Mouse (Mus musculus) kidney, adult 2 months (tissue): Measurements from ENCODE around the gene Col9a2.

ENCODE experiments used
- CTCF ChIP-seq: fragments of 200-500 bp; conservative IDR thresholded peaks from 2 replicates; pipeline ENCODE4 v1.5.1; 2011; ENCODE audit warnings: low read depth, mild to moderate bottlenecking, control low read depth, low read length, moderate library complexity, mixed read lengths; ENCODE audit not compliant: insufficient read depth, insufficient read length
- POLR2A ChIP-seq: fragments of 200-500 bp; IDR thresholded peaks from one replicate; pipeline ENCODE4 v1.6.1; 2011; ENCODE audit warnings: low read depth, low read length, control low read depth

DNA sequence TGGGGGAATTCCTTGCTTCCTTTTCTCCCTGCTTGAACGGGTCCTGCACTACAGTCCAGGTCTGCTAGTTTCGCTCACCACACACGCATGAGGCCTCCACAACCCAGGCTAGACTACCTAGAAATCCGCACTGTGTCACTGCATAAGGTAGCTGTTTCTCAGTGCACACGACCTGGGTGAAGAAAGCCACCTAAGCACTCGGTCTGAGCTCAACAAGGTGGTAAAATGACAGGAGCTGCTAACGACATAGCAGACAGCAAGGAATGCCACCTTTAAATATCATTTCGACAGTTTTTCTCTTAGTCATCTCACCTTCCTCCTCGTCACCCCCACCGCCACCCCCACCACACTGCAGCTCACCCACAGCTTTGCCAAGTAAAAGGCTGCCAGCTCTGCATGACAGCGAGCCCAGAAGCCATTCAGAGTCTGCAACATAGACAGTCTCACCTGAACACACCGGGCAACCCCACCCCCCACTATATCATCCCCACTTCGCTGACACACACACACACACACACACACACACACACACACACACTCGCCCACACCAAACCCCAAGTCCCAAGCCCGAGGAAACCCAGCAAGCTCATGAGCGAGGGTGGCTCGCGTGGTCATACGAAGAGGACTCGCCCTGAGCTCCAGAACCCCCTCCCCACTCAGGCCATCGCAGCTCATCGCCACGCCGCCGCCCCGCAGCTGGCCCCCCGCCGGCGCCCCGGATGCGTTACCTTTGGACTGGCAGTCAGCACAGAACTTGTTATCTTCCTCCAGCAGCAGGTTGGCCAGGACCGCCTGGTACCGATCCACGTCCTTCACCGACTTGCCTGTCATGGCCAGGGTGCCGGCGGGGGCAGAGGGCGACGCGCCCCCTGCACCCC is 22.9 kb upstream of the Col9a2 start:
- no peak for TF ChIP-seq CTCF
- no peak for TF ChIP-seq POLR2A
